Mouse (Mus musculus) hindbrain, postnatal 0 days (tissue): ENCODE measurements around the gene Gclm. TPM values are rescaled to one million over a fixed set of nuclear protein-coding genes. Genes with fewer than 3 reads are reported as not detected.

ENCODE experiments used
- ATAC-seq: fragments of 200-750 bp; cut with Nextera tagmentation; 2 replicates; pipeline ENCODE4 v1.8.0; 2017; ENCODE audit warnings: mild to moderate bottlenecking, moderate TSS enrichment, moderate library complexity
- DNase-seq: peaks from one replicate; pipeline ENCODE4 v3.0.0-alpha.2; 2015; ENCODE audit warnings: low spot score
- H3K27ac ChIP-seq: fragments of 300-500 bp; sonication (generic); 2 replicates; pipeline ENCODE4 v1.5.1; 2014; ENCODE audit warnings: mild to moderate bottlenecking
- H3K27me3 ChIP-seq: fragments of 300-500 bp; sonication (generic); 2 replicates; pipeline ENCODE4 v1.6.1; 2014; ENCODE audit warnings: low read length, mixed read lengths; ENCODE audit not compliant: insufficient read depth
- H3K36me3 ChIP-seq: fragments of 300-500 bp; sonication (generic); 2 replicates; pipeline ENCODE4 v1.6.1; 2014; ENCODE audit warnings: low read length, mixed read lengths; ENCODE audit not compliant: insufficient read depth
- H3K4me1 ChIP-seq: fragments of 300-500 bp; sonication (generic); 2 replicates; pipeline ENCODE4 v1.6.1; 2014; ENCODE audit warnings: antibody characterized with exemption, low read length, mixed read lengths; ENCODE audit not compliant: insufficient read depth
- H3K4me2 ChIP-seq: fragments of 300-500 bp; sonication (generic); 2 replicates; pipeline ENCODE4 v1.6.1; 2014; ENCODE audit warnings: low read depth, mild to moderate bottlenecking, low read length, moderate library complexity, mixed read lengths
- H3K4me3 ChIP-seq: fragments of 300-500 bp; sonication (generic); 2 replicates; pipeline ENCODE4 v1.5.1; 2014; ENCODE audit warnings: low read length
- H3K9ac ChIP-seq: fragments of 300-500 bp; sonication (generic); replicated peaks from 2 replicates; pipeline ENCODE4 v1.6.1; 2014; ENCODE audit warnings: mild to moderate bottlenecking, low read length, moderate library complexity, mixed read lengths
- H3K9me3 ChIP-seq: fragments of 300-500 bp; sonication (generic); 2 replicates; pipeline ENCODE4 v1.6.1; 2016; ENCODE audit warnings: low read length, mixed read lengths
- CTCF ChIP-seq: IDR thresholded peaks from 2 replicates; pipeline ENCODE4 v1.5.1; 2016; ENCODE audit warnings: antibody characterized with exemption, control low read depth, low read depth
- WGBS: fragments of 180-500 bp; shearing (Covaris S2); extraction: QIAGEN DNeasy Blood & Tissue Kit; methylation state at CpG from one replicate; pipeline ENCODE4 v1.1.7; 2014; 5-methylcytosine and 5-hydroxymethylcytosine counted together
- polyA plus RNA-seq: library from polyadenylated mRNA; unstranded; fragments of >200 nt; fragmentation: Nextera tagmentation; extraction: Ambion mirVana; gene quantifications from 2 replicates; pipeline ENCODE4 v1.2.1, GENCODE M21; 2015
- total RNA-seq: library from RNA; depleted of rRNA; stranded (reverse); fragments of >200 nt; gene quantifications from 2 replicates; pipeline ENCODE4 v1.2.3, GENCODE M21; 2014

Gclm gene
- total and polyA plus RNA-seq, 2 experiments from 2014 or later, result 36.9 to 67.6 TPM

- H3K4me2 ChIP-seq, result peak overlapping the region; percentile 95
- H3K4me3 ChIP-seq, result peak overlapping the region; percentile 86
- ATAC-seq (no peak), DNase-seq (no peak)
- H3K36me3 ChIP-seq, result no peaks in the 10 kb centered on the region
- 32% methylated on average over 12 of the region's 12 CpGs for WGBS
- peaks cover 5% of the 10 kb centered on the region; the same call in 1 of the 2 replicates for H3K4me1 ChIP-seq
- no peaks in the 10 kb centered on the region for H3K27me3 ChIP-seq
- peak overlapping the region; percentile 100 for H3K27ac ChIP-seq
- peak overlapping the region; percentile 97; the same call in 1 of the 2 replicates for H3K9ac ChIP-seq
- H3K9me3 ChIP-seq, result no peaks in the 10 kb centered on the region
- TF ChIP-seq CTCF, result no peak
Observed at GRCm38 (mm10) chr3:122291828-122292227, 46.5 kb downstream of the Gclm start.

GRCm38 (mm10) chr3:122292300-122293222, 47.2 kb downstream of the Gclm start:
- H3K36me3 ChIP-seq, result no peaks in the 10 kb centered on the region
- H3K27me3 ChIP-seq, result no peaks in the 10 kb centered on the region
- peak; percentile 45 for TF ChIP-seq CTCF
- H3K27ac ChIP-seq, result peak overlapping the region; percentile 100
- ATAC-seq, result peak; percentile 61
- H3K4me3 ChIP-seq, result peak overlapping the region; percentile 86
- peak overlapping the region; percentile 97 for H3K9ac ChIP-seq
- WGBS, result 4% methylated on average over 54 of the region's 54 CpGs
- peaks cover 5% of the 10 kb centered on the region; the same call in 1 of the 2 replicates for H3K4me1 ChIP-seq
- peak; percentile 92 for DNase-seq
- no peaks in the 10 kb centered on the region for H3K9me3 ChIP-seq
- peak overlapping the region; percentile 95 for H3K4me2 ChIP-seq

GRCm38 (mm10) chr3:122293223-122293953, 48.0 kb downstream of the Gclm start:
- no peaks in the 10 kb centered on the region for H3K36me3 ChIP-seq
- peaks cover 5% of the 10 kb centered on the region; the same call in 1 of the 2 replicates for H3K4me1 ChIP-seq
- ATAC-seq (peak; percentile 87), DNase-seq (peak; percentile 81)
- H3K27me3 ChIP-seq, result no peaks in the 10 kb centered on the region
- H3K9ac ChIP-seq, result peak overlapping the region; percentile 97
- under 1% methylated on average over 101 of the region's 105 CpGs for WGBS
- H3K4me2 ChIP-seq, result peak overlapping the region; percentile 95
- peak overlapping the region; percentile 100 for H3K27ac ChIP-seq
- H3K9me3 ChIP-seq, result no peaks in the 10 kb centered on the region
- peak overlapping the region; percentile 86 for H3K4me3 ChIP-seq
- no peak for TF ChIP-seq CTCF

- 1% methylated on average over 37 of the region's 37 CpGs for WGBS
- no peak for TF ChIP-seq CTCF
- DNase-seq (peak; percentile 99), ATAC-seq (peak; percentile 89)
- Histone ChIP-seq H3K4me3 (peak within 1 kb of the TSS; percentile 86), H3K27ac (peak within 1 kb of the TSS; percentile 100), H3K9ac (peak within 1 kb of the TSS; percentile 97), H3K36me3 (no peaks in the 10 kb centered on the region), H3K4me2 (peak within 1 kb of the TSS; percentile 95), H3K4me1 (peaks cover 5% of the 10 kb centered on the region; the same call in 1 of the 2 replicates), H3K9me3 (no peaks in the 10 kb centered on the region), H3K27me3 (no peaks in the 10 kb centered on the region)
Observed at GRCm38 (mm10) chr3:122293954-122294850, 48.8 kb downstream of the Gclm start, which contains the start of gene Bcar3. TSS of gene Bcar3 (plus strand) at chr3:122294136.

- ATAC-seq (no peak), DNase-seq (peak; percentile 80)
- WGBS, result 14% methylated on average over 5 of the region's 5 CpGs
- H3K4me1 ChIP-seq, result peaks cover 5% of the 10 kb centered on the region; the same call in 1 of the 2 replicates
- H3K27ac ChIP-seq, result peak overlapping the region; percentile 100; the same call in 1 of the 2 replicates
- no peaks in the 10 kb centered on the region for H3K27me3 ChIP-seq
- H3K9ac ChIP-seq, result no peak overlapping the region
- TF ChIP-seq CTCF, result peak; percentile 77
- H3K9me3 ChIP-seq, result no peaks in the 10 kb centered on the region
- no peak overlapping the region for H3K4me2 ChIP-seq
- H3K4me3 ChIP-seq, result no peak overlapping the region
- H3K36me3 ChIP-seq, result no peaks in the 10 kb centered on the region
Observed at GRCm38 (mm10) chr3:122295511-122295910, 50.2 kb downstream of the Gclm start.

GRCm38 (mm10) chr3:122296979-122297378, 51.6 kb downstream of the Gclm start:
- Histone ChIP-seq H3K27me3 (no peaks in the 10 kb centered on the region), H3K9ac (no peak overlapping the region), H3K4me2 (no peak overlapping the region), H3K4me3 (no peak overlapping the region), H3K27ac (no peak overlapping the region), H3K4me1 (peaks cover 5% of the 10 kb centered on the region; the same call in 1 of the 2 replicates), H3K36me3 (no peaks in the 10 kb centered on the region), H3K9me3 (no peaks in the 10 kb centered on the region)
- TF ChIP-seq CTCF, result no peak
- DNase-seq (peak; percentile 49), ATAC-seq (no peak)
- 37% methylated on average over 5 of the region's 5 CpGs for WGBS
